11 mouse cellular contexts compared by ENCODE assay signal in the genomic region with DNA sequence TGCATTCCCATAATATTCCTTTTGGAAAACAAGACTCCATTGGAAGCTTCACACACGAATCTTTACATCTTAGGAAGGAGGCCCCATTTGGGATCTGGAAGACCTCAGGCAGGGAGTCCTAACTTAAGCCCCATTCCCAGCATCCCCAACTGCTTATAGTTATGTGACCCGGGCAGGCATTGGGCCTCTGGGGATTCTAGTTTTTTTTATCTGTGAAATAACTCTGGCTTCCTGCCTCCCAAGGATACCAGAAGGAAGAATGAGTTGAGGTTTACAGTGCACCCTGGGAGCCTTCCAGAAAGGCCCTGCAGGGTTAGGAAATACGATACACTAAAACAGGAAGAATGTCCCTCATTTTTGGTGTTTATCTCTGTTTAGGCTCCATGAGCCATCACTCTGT. TPM values are rescaled to one million over a fixed set of nuclear protein-coding genes. Genes with fewer than 3 reads are reported as not detected.
DNase-seq lines count a peak whose midpoint lies in the region; ATAC-seq and TF ChIP-seq lines count a peak whose summit lies in the region.
"Had no signal": no experiment of that assay in that cellular context is flagged by ENCODE, and none has a peak within 500 bp of the region (broad histone marks: within the 10 kb centered on the region; RNA-seq: fewer than 3 reads in every experiment).

No protein-coding gene starts in this region.

- H3K4me1 ChIP-seq in intestine, embryonic 14.5 days (replicated peaks; ENCODE audit: control insufficient read depth, insufficient read depth, low read length) = peaks cover 32% of the 10 kb centered on the region
- H3K4me1 ChIP-seq in intestine, postnatal 0 days (replicated peaks; ENCODE audit: control insufficient read depth, insufficient read depth, low read length) = peaks cover 2% of the 10 kb centered on the region; the same call in 1 of the 2 replicates
- H3K4me1 ChIP-seq in embryonic facial prominence, embryonic 10.5 days = peaks cover 34% of the 10 kb centered on the region
- H3K4me1 ChIP-seq in hindbrain, embryonic 14.5 days (replicated peaks; ENCODE audit: control insufficient read depth, insufficient read depth, low read length) = peaks cover 3% of the 10 kb centered on the region; the same call in 1 of the 2 replicates

- 0 out of 2 replicates have a peak, but pooled peaks have one; percentile 36 for ATAC-seq in intestine, embryonic 14.5 days (replicated peaks; ENCODE audit: low FRiP score, low TSS enrichment, low read depth)
- ATAC-seq in intestine, postnatal 0 days = no peak
- no peak for ATAC-seq in hindbrain, embryonic 14.5 days (ENCODE audit: low FRiP score)

- no peaks in the 10 kb centered on the region for H3K9me3 ChIP-seq in intestine, embryonic 14.5 days (ENCODE audit: control insufficient read depth, low read length)
- no peaks in the 10 kb centered on the region for H3K9me3 ChIP-seq in intestine, postnatal 0 days (ENCODE audit: control insufficient read depth)
- no peaks in the 10 kb centered on the region for H3K9me3 ChIP-seq in embryonic facial prominence, embryonic 10.5 days
- 0 out of 2 replicates have a peak, but pooled peaks cover 4% of the 10 kb centered on the region for H3K9me3 ChIP-seq in hindbrain, embryonic 14.5 days (ENCODE audit: control insufficient read depth, low read length)

- peak overlapping the region; percentile 71 for H3K27ac ChIP-seq in intestine, embryonic 14.5 days (ENCODE audit: low read depth)
- no peak overlapping the region for H3K27ac ChIP-seq in intestine, postnatal 0 days (ENCODE audit: low read depth, low read length)
- 0 out of 2 replicates have a peak overlapping the region, but pooled peaks have one; percentile 24 for H3K27ac ChIP-seq in embryonic facial prominence, embryonic 10.5 days (replicated peaks)
- H3K27ac ChIP-seq in hindbrain, embryonic 14.5 days = no peak overlapping the region
- H3K27ac ChIP-seq: heart, adult 2 months had no signal

- H3K9ac ChIP-seq in intestine, embryonic 14.5 days (ENCODE audit: low read length) = no peak overlapping the region
- H3K9ac ChIP-seq in intestine, postnatal 0 days (ENCODE audit: low read depth, low read length) = no peak overlapping the region
- no peak overlapping the region for H3K9ac ChIP-seq in hindbrain, embryonic 14.5 days

- no peak overlapping the region for H3ac ChIP-seq in myocyte (ENCODE audit: control insufficient read depth, insufficient read length)

- H3K27me3 ChIP-seq in intestine, embryonic 14.5 days (replicated peaks; ENCODE audit: control insufficient read depth, insufficient read depth, low read length) = no peaks in the 10 kb centered on the region
- H3K27me3 ChIP-seq in intestine, postnatal 0 days (replicated peaks; ENCODE audit: control insufficient read depth, insufficient read depth, low read length) = no peaks in the 10 kb centered on the region
- peaks cover 3% of the 10 kb centered on the region; the same call in 1 of the 2 replicates for H3K27me3 ChIP-seq in embryonic facial prominence, embryonic 10.5 days (replicated peaks; ENCODE audit: low read depth, poor library complexity, severe bottlenecking)
- H3K27me3 ChIP-seq in myocyte (ENCODE audit: control insufficient read depth, insufficient read depth, insufficient read length) = no peaks in the 10 kb centered on the region
- H3K27me3 ChIP-seq in hindbrain, embryonic 14.5 days (ENCODE audit: control insufficient read depth, insufficient read depth, low read length) = no peaks in the 10 kb centered on the region

- TF ChIP-seq POLR2A in myocyte (IDR thresholded peaks at IDR 0.05; ENCODE audit: insufficient read length, low read depth) = no peak

- TF ChIP-seq CTCF in intestine, postnatal 0 days (IDR thresholded peaks at IDR 0.05; ENCODE audit: low read depth) = no peak

- no peak for DNase-seq in intestine, embryonic 14.5 days (ENCODE audit: low spot score)
- DNase-seq in embryonic facial prominence, embryonic 10.5 days (ENCODE audit: low spot score) = no peak
- peak; percentile 21 for DNase-seq in heart, postnatal 4 days
- no peak for DNase-seq in ovary, postnatal 36 days (ENCODE audit: low spot score)
- no peak for DNase-seq in hindbrain, embryonic 14.5 days (ENCODE audit: low spot score)
- no peak for DNase-seq in adrenal gland, postnatal 10 days

- no peak overlapping the region for H3K4me3 ChIP-seq in intestine, embryonic 14.5 days (ENCODE audit: low read depth, low read length)
- H3K4me3 ChIP-seq in intestine, postnatal 0 days (ENCODE audit: low read depth, low read length) = no peak overlapping the region
- H3K4me3 ChIP-seq in embryonic facial prominence, embryonic 10.5 days = no peak overlapping the region
- H3K4me3 ChIP-seq in myocyte = no peak overlapping the region
- no peak overlapping the region for H3K4me3 ChIP-seq in hindbrain, embryonic 14.5 days (replicated peaks; ENCODE audit: low read length)
- H3K4me3 ChIP-seq: heart, adult 2 months; megakaryocyte, embryonic 14.5 days had no signal

- H3K4me2 ChIP-seq in intestine, embryonic 14.5 days (ENCODE audit: low read length) = no peak overlapping the region
- no peak overlapping the region for H3K4me2 ChIP-seq in intestine, postnatal 0 days (replicated peaks; ENCODE audit: low read depth)
- H3K4me2 ChIP-seq in myocyte (ENCODE audit: low read depth) = peak overlapping the region; percentile 20
- H3K4me2 ChIP-seq in hindbrain, embryonic 14.5 days (replicated peaks) = no peak overlapping the region

- no peaks in the 10 kb centered on the region for H3K36me3 ChIP-seq in intestine, embryonic 14.5 days (ENCODE audit: control insufficient read depth, insufficient read depth, low read length)
- no peaks in the 10 kb centered on the region for H3K36me3 ChIP-seq in intestine, postnatal 0 days (ENCODE audit: control insufficient read depth, insufficient read depth)
- no peaks in the 10 kb centered on the region for H3K36me3 ChIP-seq in embryonic facial prominence, embryonic 10.5 days (replicated peaks)
- no peaks in the 10 kb centered on the region for H3K36me3 ChIP-seq in myocyte (ENCODE audit: control insufficient read depth, insufficient read depth)
- H3K36me3 ChIP-seq in hindbrain, embryonic 14.5 days (replicated peaks; ENCODE audit: control insufficient read depth, insufficient read depth) = no peaks in the 10 kb centered on the region

- no peaks in the 10 kb centered on the region for H3K79me2 ChIP-seq in myocyte (ENCODE audit: control insufficient read depth, insufficient read depth)

- 19% methylated on average over 3 of the region's 3 CpGs for WGBS in intestine, embryonic 14.5 days
- WGBS in intestine, postnatal 0 days = 45% methylated on average over 3 of the region's 3 CpGs
- WGBS in embryonic facial prominence, embryonic 10.5 days = 33% methylated on average over 3 of the region's 3 CpGs
- 61% methylated on average over 3 of the region's 3 CpGs for WGBS in hindbrain, embryonic 14.5 days

TF ChIP-seq in myocyte, 11 proteins besides CTCF, POLR2A, EP300 and RAD21:
- TF ChIP-seq MYOD1 (IDR thresholded peaks at IDR 0.05; ENCODE audit: control insufficient read depth in 1 of 3, insufficient read length in 2 of 3, low read depth in 2 of 3) = no peak

RNA-seq across cellular contexts. Expression of a gene that starts 8.5 kb away (rescaled TPM):
- polyA plus RNA-seq in intestine, embryonic 14.5 days (2014; fragmentation: Nextera tagmentation; extraction: Ambion mirVana) = 10.2 and 11.0 TPM in 2 replicates
- polyA plus RNA-seq in intestine, postnatal 0 days (2015; fragmentation: Nextera tagmentation; extraction: Ambion mirVana) = 10.3 TPM in 2 replicates
- polyA plus RNA-seq in embryonic facial prominence, embryonic 10.5 days (2016; fragmentation: Nextera tagmentation; extraction: Ambion mirVana) = 0.99 and 1.8 TPM in 2 replicates
- total RNA-seq in heart, postnatal 4 days (2021) = 1 to 10 TPM; 7.4 TPM
- polyA plus RNA-seq in myocyte (2012; fragmentation: generic; extraction: Trizol) = 0.64 TPM
- 13.9 and 16.6 TPM in 2 replicates for polyA plus RNA-seq in hindbrain, embryonic 14.5 days (2014; fragmentation: Nextera tagmentation; extraction: Ambion mirVana)
- total RNA-seq in adrenal gland, postnatal 10 days (2021) = 10 to 100 TPM; 22.1 to 22.8 TPM
- total RNA-seq: MEL had no signal

Comparison
In these comparisons a context has a peak if more than half of its experiments do, and no peak if none do; other contexts are left out.
1. H3K27ac ChIP-seq: peak in intestine, embryonic 14.5 days (single experiment) and embryonic facial prominence, embryonic 10.5 days (single experiment); none in intestine, postnatal 0 days (single experiment) and hindbrain, embryonic 14.5 days (single experiment).